Mouse (Mus musculus) limb, embryonic 14.5 days (tissue): ENCODE results near the gene Gpr3. TPM values are rescaled to one million over a fixed set of nuclear protein-coding genes. Genes with fewer than 3 reads are reported as not detected.

Source experiments
- ATAC-seq: fragments of 200-750 bp; cut with Nextera tagmentation; 2 replicates; pipeline ENCODE4 v1.8.0; 2017; ENCODE audit warnings: low read depth, moderate number of reproducible peaks, moderate TSS enrichment; ENCODE audit not compliant: low FRiP score
- DNase-seq: peaks from one replicate; pipeline ENCODE4 v3.0.0-alpha.2; 2015; ENCODE audit warnings: low spot score
- H3K27ac ChIP-seq: fragments of 300-500 bp; sonication (generic); replicated peaks from 2 replicates; pipeline ENCODE4 v1.5.1; 2014; ENCODE audit warnings: low read depth, mild to moderate bottlenecking, low read length, moderate library complexity, mixed read lengths
- H3K27me3 ChIP-seq: fragments of 300-500 bp; sonication (generic); 2 replicates; pipeline ENCODE4 v1.6.1; 2014; ENCODE audit warnings: low read length, mixed read lengths; ENCODE audit not compliant: control insufficient read depth, insufficient read depth
- H3K36me3 ChIP-seq: fragments of 300-500 bp; sonication (generic); 2 replicates; pipeline ENCODE4 v1.6.1; 2014; ENCODE audit warnings: mild to moderate bottlenecking, low read length, moderate library complexity, mixed read lengths; ENCODE audit not compliant: control insufficient read depth, insufficient read depth
- H3K4me1 ChIP-seq: fragments of 300-500 bp; sonication (generic); 2 replicates; pipeline ENCODE4 v1.6.1; 2014; ENCODE audit warnings: antibody characterized with exemption, low read length, mixed read lengths; ENCODE audit not compliant: control insufficient read depth, insufficient read depth
- H3K4me2 ChIP-seq: fragments of 300-500 bp; sonication (generic); replicated peaks from 2 replicates; pipeline ENCODE4 v1.6.1; 2014; ENCODE audit warnings: low read depth, mild to moderate bottlenecking, low read length, moderate library complexity; ENCODE audit not compliant: severe bottlenecking
- H3K4me3 ChIP-seq: fragments of 300-500 bp; sonication (generic); replicated peaks from 2 replicates; pipeline ENCODE4 v1.5.1; 2014; ENCODE audit warnings: low read length
- H3K9ac ChIP-seq: fragments of 300-500 bp; sonication (generic); 2 replicates; pipeline ENCODE4 v1.6.1; 2014; ENCODE audit warnings: mild to moderate bottlenecking, low read depth, low read length, moderate library complexity; ENCODE audit not compliant: severe bottlenecking
- H3K9me3 ChIP-seq: fragments of 300-500 bp; sonication (generic); 2 replicates; pipeline ENCODE4 v1.6.1; 2016; ENCODE audit warnings: low read length; ENCODE audit not compliant: control insufficient read depth
- POLR2A ChIP-seq: fragments of 200-500 bp; IDR thresholded peaks from 2 replicates; pipeline ENCODE4 v1.8.0; 2012; ENCODE audit warnings: inconsistent platforms, mild to moderate bottlenecking, moderate library complexity, borderline replicate concordance; ENCODE audit not compliant: insufficient read depth, insufficient read length; ENCODE audit errors: extremely low read depth
- WGBS: fragments of 180-500 bp; shearing (Covaris S2); extraction: QIAGEN DNeasy Blood & Tissue Kit; methylation state at CpG from one replicate; pipeline ENCODE4 v1.1.7; 2014; 5-methylcytosine and 5-hydroxymethylcytosine counted together
- polyA plus RNA-seq, 2 experiments: library from polyadenylated mRNA; depleted of rRNA in 1 of 2; stranded (reverse) in 1 of 2; unstranded in 1 of 2; fragments of >200 nt; fragmentation: Nextera tagmentation in 1 of 2; extraction: Ambion mirVana in 1 of 2; gene quantifications; 2 replicates each; pipeline versions ENCODE4 v1.2.1 to v1.2.3; 2012 to 2014

The Gpr3 gene
- polyA plus RNA-seq, 2 experiments = 0.22 to 0.84 TPM

- no peak for TF ChIP-seq POLR2A
- Histone ChIP-seq H3K27ac (0 out of 2 replicates have a peak overlapping the region, but pooled peaks have one; percentile 13), H3K9ac (peak overlapping the region; percentile 12; the same call in 1 of the 2 replicates), H3K27me3 (no peaks in the 10 kb centered on the region), H3K4me1 (peaks cover 31% of the 10 kb centered on the region), H3K4me3 (no peak overlapping the region), H3K36me3 (no peaks in the 10 kb centered on the region), H3K4me2 (no peak overlapping the region), H3K9me3 (no peaks in the 10 kb centered on the region)
- WGBS = 28% methylated on average over 7 of the region's 7 CpGs
- DNase-seq (no peak), ATAC-seq (no peak)
Measured at GRCm38 (mm10) chr4:133204379-133204778, 8.0 kb downstream of the Gpr3 start.

- H3K9me3 ChIP-seq = no peaks in the 10 kb centered on the region
- H3K4me1 ChIP-seq = peaks cover 36% of the 10 kb centered on the region
- WGBS = 52% methylated on average over 3 of the region's 3 CpGs
- TF ChIP-seq POLR2A = no peak
- no peak overlapping the region for H3K9ac ChIP-seq
- ATAC-seq = no peak
- no peaks in the 10 kb centered on the region for H3K36me3 ChIP-seq
- no peak for DNase-seq
- H3K4me2 ChIP-seq = no peak overlapping the region
- H3K27ac ChIP-seq = no peak overlapping the region
- H3K27me3 ChIP-seq = no peaks in the 10 kb centered on the region
- no peak overlapping the region for H3K4me3 ChIP-seq
Measured at GRCm38 (mm10) chr4:133203591-133203990, 8.7 kb downstream of the Gpr3 start.

GRCm38 (mm10) chr4:133202254-133202653 is 10.1 kb downstream of the Gpr3 start:
- DNase-seq (no peak), ATAC-seq (no peak)
- Histone ChIP-seq H3K4me3 (no peak overlapping the region), H3K36me3 (no peaks in the 10 kb centered on the region; the same call in 1 of the 2 replicates), H3K9me3 (no peaks in the 10 kb centered on the region), H3K27me3 (no peaks in the 10 kb centered on the region), H3K9ac (no peak overlapping the region), H3K27ac (no peak overlapping the region), H3K4me1 (peaks cover 50% of the 10 kb centered on the region), H3K4me2 (no peak overlapping the region)
- 92% methylated on average over 3 of the region's 3 CpGs for WGBS
- no peak for TF ChIP-seq POLR2A

- TF ChIP-seq POLR2A = no peak
- Histone ChIP-seq H3K4me2 (no peak overlapping the region), H3K27ac (peak overlapping the region; percentile 53; the same call in 1 of the 2 replicates), H3K9me3 (no peaks in the 10 kb centered on the region), H3K27me3 (no peaks in the 10 kb centered on the region), H3K4me3 (no peak overlapping the region), H3K36me3 (peaks cover 11% of the 10 kb centered on the region), H3K9ac (no peak overlapping the region), H3K4me1 (peaks cover 59% of the 10 kb centered on the region)
- WGBS = 50% methylated on average over 8 of the region's 8 CpGs
- DNase-seq (peak; percentile 63), ATAC-seq (no peak)
Measured at GRCm38 (mm10) chr4:133201006-133201771, 11.1 kb downstream of the Gpr3 start.

- Histone ChIP-seq H3K36me3 (peaks cover 18% of the 10 kb centered on the region), H3K4me1 (peaks cover 59% of the 10 kb centered on the region), H3K9ac (peak overlapping the region; percentile 41; the same call in 1 of the 2 replicates), H3K27ac (peak overlapping the region; percentile 53; the same call in 1 of the 2 replicates), H3K9me3 (no peaks in the 10 kb centered on the region), H3K4me3 (no peak overlapping the region), H3K4me2 (0 out of 2 replicates have a peak overlapping the region, but pooled peaks have one; percentile 20), H3K27me3 (no peaks in the 10 kb centered on the region)
- no peak for ATAC-seq
- WGBS = 41% methylated on average over 20 of the region's 21 CpGs
- peak; percentile 67 for DNase-seq
- no peak for TF ChIP-seq POLR2A
Measured at GRCm38 (mm10) chr4:133200343-133200742, 12.0 kb downstream of the Gpr3 start.
